Mouse (Mus musculus): ENCODE data around the gene Slc25a22.

Gene Slc25a22

GRCm38 (mm10) chr7:141472226-141472625, 34.5 kb upstream of the Slc25a22 start:
- no peak for DNase-seq (ENCODE audit: low read depth, low spot score)

- no peak for DNase-seq (ENCODE audit: low read depth, low spot score)
These were observed 33.5 kb upstream of the Slc25a22 start for GRCm38 (mm10) chr7:141471236-141471635.

GRCm38 (mm10) chr7:141470637-141470944, 32.9 kb upstream of the Slc25a22 start:
- DNase-seq (ENCODE audit: low read depth, low spot score): no peak

- no peak for DNase-seq (ENCODE audit: low read depth, low spot score)
These were observed 32.4 kb upstream of the Slc25a22 start for GRCm38 (mm10) chr7:141469901-141470636.

- DNase-seq (ENCODE audit: low read depth, low spot score): no peak
These were observed 31.7 kb upstream of the Slc25a22 start for GRCm38 (mm10) chr7:141469352-141469751.

- DNase-seq (ENCODE audit: low read depth, low spot score): peak; percentile 72
These were observed 31.0 kb upstream of the Slc25a22 start for GRCm38 (mm10) chr7:141468522-141469211.

GRCm38 (mm10) chr7:141468164-141468521, 30.5 kb upstream of the Slc25a22 start:
- no peak for DNase-seq (ENCODE audit: low read depth, low spot score)

- DNase-seq (ENCODE audit: low read depth, low spot score): peak; percentile 84
These were observed 29.7 kb upstream of the Slc25a22 start, which contains the start of gene Cd151 for GRCm38 (mm10) chr7:141467230-141468030. Gene Cd151 (plus strand): TSS chr7:141467392.

GRCm38 (mm10) chr7:141466607-141467148, 29.0 kb upstream of the Slc25a22 start:
- DNase-seq (ENCODE audit: low read depth, low spot score): no peak

GRCm38 (mm10) chr7:141466045-141466394, 28.3 kb upstream of the Slc25a22 start:
- DNase-seq (ENCODE audit: low read depth, low spot score): no peak

- no peak for DNase-seq (ENCODE audit: low read depth, low spot score)
These were observed 27.8 kb upstream of the Slc25a22 start for GRCm38 (mm10) chr7:141465388-141466044.

- DNase-seq (ENCODE audit: low read depth, low spot score): no peak
These were observed 27.0 kb upstream of the Slc25a22 start for GRCm38 (mm10) chr7:141464603-141465201.

- no peak for DNase-seq (ENCODE audit: low read depth, low spot score)
These were observed 26.3 kb upstream of the Slc25a22 start for GRCm38 (mm10) chr7:141463824-141464602.

- no peak for DNase-seq (ENCODE audit: low read depth, low spot score)
These were observed 24.7 kb upstream of the Slc25a22 start for GRCm38 (mm10) chr7:141462333-141462821.

GRCm38 (mm10) chr7:141461521-141462332, 24.0 kb upstream of the Slc25a22 start:
- no peak for DNase-seq (ENCODE audit: low read depth, low spot score)

GRCm38 (mm10) chr7:141460391-141461113, 22.9 kb upstream of the Slc25a22 start, which contains the start of gene Cracr2b:
Gene Cracr2b (plus strand): TSS chr7:141461094.
- DNase-seq (ENCODE audit: low read depth, low spot score): no peak

- DNase-seq (ENCODE audit: low read depth, low spot score): no peak
These were observed 22.3 kb upstream of the Slc25a22 start for GRCm38 (mm10) chr7:141460001-141460390.

GRCm38 (mm10) chr7:141459301-141459711, 21.6 kb upstream of the Slc25a22 start:
- no peak for DNase-seq (ENCODE audit: low read depth, low spot score)

- no peak for DNase-seq (ENCODE audit: low read depth, low spot score)
These were observed 21.0 kb upstream of the Slc25a22 start for GRCm38 (mm10) chr7:141458661-141459060.

All from CD4-positive, CD25-positive, alpha-beta regulatory T cell, adult 2 months (primary cell).